Mouse (Mus musculus): ENCODE measurements around the gene Veph1.
"Not testable (repeated sequence)": the region's sequence is repeated elsewhere in the genome, so short reads cannot be mapped to it uniquely, and the experiment has no call there.

Gene Veph1

DNA sequence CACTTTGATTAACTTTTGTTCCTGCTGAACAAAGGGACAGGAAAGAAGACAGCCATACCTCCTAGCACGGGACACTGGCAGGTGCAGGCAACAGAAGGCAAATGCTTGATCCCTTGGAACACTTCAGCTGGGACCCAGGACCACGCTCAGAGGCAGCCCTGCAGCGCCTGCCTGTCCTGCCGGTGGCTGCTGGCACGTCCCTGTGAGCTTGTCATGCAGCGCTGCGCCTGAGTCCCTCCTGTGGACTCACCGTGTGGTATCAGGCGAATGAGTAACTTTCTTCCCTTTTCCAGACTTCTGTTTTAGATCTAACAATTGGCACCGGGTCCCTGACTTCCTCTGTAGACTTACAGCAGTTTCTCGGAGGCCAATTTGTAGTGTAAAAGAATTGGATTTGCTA lies at the start of gene Veph1:
Gene Veph1, minus strand, starts transcription at position 293 of the 400 bp plus-strand sequence.
- CTCF ChIA-PET: no interaction called here

DNA sequence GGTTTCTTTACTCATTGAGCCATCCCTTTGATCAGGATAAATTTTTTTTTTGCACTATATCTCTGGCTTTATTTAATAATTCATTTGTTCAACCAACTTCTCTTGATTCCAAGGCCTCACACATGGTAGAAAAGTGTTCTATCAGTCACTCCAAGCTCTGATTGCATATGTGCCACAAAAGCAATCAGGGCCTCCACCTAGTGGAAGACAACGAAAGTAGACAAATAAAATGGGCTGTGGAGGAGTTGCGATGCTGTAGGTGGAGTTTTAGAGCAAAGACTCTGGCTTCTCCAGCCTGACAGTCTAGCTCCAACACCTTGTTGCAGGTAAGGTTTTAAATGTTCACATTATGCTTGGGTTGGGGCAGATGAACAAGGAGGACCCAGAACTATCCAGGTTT lies 44.1 kb upstream of the Veph1 start:
- CTCF ChIA-PET: no interaction called here

DNA sequence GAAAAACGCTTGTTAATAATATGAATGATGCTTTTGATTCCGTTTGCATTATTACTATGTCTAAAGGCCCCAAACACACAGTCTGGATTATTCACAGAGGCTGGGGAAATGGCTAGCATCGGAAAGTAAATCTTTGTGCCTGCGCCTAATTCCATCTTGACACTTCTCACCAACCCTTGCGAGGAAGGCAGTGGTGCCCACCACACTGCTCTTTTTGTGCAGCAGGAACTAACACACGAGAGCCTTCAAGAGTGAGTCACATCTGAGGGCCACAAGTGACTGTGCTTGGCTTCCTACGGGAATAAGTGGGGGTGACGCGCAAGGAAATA lies 35.7 kb upstream of the Veph1 start:
- CTCF ChIA-PET: no interaction called here

DNA sequence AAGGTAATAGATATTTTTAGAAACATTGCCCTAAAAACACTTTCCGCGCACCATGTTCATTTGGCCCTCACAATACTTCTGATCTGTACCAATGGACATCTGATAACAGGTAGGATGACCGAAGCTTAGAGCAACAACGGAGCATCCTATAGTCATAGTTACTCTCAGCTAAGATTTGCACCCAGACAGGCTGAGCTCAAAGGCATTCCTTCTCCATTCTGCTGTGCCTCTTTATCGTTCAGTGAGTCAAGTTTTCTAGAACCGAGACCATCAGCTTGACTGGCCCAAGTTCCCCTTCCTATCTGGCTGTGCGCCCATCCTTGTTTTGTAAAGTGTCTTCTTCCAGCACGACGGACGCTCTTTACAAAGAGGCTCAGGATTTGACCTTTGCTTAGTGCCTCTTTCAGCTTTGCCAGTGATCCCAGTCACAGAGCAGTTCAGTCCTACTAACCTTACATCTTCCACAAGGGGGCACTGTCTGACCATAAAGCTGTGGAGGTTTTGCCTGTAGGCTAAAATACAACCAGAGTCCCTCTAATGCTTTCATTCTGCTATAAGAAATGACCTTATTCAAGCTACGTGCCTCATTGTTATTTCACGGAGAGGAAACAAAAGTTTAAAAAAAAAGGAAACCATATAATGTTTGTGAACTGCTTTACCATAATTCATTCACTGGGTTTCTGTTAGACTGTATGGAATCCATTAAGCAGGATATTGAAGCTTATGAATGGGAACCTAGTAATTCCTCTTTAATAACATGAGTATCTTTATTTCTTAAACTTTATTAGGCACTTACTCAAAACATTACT lies 35.2 kb upstream of the Veph1 start:
- CTCF ChIA-PET: no interaction called here

DNA sequence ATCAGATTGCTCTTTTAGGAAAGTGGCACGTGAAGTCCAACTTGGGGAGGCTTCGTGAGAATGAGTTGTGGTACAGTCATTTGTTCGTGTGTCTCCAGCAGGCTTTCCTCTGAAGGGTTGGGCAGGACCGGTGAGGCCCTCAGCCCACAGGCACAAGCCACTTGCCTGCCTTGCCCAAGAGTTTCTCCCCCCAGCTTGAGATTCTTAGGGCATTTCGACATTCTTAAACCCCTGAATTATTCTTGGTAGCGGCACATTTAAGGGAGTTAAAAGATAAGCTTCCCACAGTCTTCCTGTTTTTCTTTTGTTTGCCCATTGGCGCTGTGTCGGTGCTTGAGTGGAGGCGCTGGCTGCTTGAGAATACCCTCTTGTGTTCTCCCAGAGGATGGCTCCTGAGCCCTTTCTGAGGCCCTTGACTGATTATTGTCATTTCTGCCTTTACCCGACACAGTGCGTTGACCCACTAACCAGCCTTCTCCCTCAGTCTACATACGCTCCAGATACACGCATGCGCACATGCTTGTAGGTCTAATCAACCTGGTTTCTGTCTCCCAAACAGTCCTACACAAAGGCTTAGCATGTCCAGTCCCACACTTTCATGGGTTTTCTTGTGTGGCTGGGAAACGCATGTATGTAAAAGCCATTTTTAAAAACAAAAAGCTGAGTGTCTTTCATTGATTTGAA lies 34.4 kb upstream of the Veph1 start:
- CTCF ChIA-PET: no interaction called here

DNA sequence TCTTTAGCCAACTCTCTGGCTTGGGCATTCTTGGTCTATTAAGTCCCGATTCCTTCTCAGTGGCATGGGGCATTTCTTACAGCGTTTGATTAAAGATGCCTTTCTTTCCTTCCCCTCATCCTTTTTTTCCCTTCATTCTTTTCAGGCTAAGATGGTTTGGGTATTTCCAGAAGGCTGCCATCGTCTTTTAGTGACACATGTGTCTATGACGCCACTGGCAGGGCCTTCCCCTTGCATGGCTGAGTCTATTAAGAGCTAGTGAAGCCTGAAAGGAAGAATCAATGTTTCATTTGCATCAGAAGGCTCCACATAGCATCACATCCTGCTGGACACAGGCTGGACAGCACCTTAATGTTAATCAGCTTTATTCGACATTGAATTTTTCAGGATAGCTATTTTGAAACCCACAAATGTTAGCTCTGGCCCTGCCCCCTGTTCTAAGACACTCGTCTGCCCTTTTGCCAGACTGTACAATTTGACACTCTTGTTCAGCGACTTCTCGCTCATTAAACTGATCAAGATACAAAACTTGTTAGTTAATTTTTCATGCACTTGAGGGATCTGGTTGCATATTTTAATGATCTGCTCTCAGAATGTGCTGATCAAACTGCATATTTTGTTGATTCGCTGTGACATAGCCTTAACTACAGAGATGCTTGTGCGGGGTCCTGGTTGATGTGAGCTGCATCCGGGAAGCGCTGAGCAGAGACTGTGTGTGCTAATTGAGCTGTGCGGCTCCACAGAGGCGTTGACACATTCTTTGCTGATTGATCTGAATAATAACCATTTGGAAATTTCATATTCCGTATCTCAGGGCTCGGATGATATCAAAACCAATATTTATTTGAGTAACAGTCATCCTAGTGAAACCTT lies 29.6 kb upstream of the Veph1 start:
- CTCF ChIA-PET: no interaction called here

DNA sequence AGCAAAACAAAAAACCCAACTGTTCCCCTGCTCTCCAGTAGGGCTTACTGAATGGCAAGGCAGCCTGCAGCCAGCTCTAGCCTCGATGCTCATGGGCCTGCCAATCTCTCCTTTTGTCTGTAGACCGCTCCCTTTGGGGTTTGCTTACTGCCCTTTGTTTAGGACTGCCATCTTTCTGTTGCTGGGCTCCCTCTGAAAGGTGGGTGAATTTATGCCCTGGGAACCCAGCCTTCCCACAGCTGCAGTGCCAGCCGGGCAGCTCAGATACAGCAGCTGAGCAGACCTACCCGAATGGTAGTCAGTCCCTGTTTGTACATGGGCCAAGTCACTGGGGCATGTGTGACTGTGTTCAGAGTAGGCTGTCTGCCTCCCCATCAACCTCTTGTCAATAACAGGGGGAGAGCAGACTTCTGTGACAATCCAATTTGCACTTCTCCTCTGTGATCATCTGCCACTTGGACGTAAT lies 28.9 kb upstream of the Veph1 start:
- CTCF ChIA-PET: no interaction called here

DNA sequence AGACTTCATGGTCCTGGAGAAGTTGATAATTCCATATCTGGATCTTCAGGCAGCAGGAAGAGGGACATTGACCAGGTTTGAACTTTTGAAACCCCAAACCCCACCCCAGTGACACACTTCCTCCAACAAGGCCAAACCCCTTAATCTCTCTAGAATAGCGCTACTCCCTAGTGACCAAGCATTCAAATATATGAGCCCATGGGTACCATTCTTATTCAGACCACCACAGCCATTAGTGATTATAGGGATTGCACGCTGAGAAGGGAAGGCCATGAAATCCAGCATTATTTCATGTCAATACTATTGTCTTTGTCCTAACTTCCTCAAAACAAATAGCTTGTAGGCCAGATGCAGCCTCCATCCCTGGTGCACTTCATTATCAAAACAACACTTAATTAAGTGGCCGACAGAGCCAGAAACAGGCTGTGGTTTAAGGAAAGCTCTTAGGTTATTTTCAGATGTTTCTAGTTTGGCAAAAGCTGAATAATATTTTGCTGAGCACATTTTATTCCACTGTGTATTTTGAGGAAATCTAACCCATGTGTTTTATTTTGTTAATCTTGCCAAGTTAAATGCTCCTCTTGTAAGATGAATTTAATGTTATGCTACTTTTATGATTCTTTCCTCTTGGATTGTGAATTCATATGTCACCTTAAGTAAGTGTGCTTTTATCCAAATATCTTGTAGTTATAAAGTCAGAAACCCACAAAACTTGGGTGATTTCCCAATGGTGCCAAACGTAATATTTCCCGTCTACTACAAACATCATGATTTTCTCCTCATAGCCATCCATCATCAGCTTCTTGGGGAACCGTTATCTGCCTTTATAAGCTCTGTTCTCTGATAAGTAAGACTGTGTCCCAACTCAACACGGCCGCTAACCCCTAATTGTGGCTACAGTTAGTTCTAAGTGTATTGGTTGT lies 18.4 kb upstream of the Veph1 start:
- CTCF ChIA-PET: no interaction called here

DNA sequence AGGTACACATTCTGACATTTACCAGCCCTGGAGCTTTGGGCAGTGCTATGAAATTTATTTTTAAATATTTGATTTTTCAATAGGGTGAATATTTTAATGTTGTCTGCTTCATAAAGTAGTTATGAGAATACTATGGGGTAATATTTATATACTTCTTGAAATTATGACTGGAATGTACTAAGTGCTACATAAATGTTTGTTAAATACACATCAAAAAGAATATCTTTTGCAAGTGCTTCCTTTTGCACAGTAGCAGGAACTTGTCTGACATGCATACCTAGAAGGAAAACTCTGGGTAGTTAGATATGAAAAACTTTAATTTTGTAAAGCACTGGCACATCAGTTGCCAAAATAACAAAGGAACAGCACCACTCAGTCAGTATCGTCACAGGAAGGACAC lies 13.9 kb upstream of the Veph1 start:
- CTCF ChIA-PET: no interaction called here

DNA sequence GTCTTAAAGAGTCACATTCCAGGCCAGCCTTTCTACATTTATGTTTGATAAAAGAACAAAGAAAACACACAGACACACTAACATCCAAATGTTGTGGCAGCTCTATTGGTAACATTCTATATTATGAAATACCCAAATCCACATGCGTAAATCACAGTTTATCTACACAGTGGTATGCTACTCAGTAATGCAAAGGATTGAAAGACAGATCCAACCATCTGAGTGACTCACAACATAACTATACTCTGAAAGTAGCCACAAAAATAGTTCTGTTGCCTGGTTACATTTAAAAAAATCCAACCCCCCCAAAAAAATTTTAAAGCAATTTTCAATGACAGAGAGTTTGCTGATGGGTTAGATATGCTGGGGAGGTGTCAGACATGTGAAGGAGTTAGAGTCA lies 12.9 kb upstream of the Veph1 start:
- CTCF ChIA-PET: no interaction called here

DNA sequence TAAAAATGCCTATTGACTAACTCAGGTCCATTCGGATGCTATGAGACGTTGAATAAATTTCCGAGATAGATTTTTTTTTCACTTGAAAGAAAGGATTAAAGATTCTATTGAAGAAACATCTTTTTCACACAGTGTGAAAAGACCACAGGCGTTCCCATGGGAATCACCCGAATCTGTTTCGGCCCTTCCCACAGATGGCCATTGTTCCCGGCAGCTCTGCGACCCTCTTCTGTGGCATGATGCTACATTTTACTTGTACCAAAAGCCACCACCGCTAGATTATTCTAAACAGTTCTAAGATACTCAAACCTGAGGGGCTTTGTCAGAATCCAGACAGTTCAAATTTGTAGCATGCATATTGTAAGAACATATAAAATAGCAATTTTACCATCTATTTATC lies 1.4 kb downstream of the Veph1 start:
- CTCF ChIA-PET: no interaction called here

DNA sequence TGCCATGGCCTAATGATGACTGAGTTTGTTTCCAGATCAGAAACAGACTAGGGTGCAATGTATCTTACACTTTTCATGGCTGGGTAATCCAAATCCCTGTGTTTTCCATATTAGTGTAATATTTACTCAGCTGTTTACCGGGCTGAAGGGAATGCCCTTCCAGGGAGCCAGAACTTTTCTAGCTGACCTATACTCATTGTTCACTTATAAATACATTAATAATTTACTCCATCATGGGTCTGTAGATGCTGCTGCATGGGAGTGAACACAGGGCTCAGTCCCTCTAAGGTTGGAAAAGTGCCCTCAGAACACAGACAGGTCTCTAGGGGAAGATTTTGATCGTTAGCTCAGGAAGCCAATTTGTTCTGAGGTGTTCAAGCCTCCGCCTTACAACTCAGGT lies 1.9 kb downstream of the Veph1 start:
- CTCF ChIA-PET: no interaction called here

DNA sequence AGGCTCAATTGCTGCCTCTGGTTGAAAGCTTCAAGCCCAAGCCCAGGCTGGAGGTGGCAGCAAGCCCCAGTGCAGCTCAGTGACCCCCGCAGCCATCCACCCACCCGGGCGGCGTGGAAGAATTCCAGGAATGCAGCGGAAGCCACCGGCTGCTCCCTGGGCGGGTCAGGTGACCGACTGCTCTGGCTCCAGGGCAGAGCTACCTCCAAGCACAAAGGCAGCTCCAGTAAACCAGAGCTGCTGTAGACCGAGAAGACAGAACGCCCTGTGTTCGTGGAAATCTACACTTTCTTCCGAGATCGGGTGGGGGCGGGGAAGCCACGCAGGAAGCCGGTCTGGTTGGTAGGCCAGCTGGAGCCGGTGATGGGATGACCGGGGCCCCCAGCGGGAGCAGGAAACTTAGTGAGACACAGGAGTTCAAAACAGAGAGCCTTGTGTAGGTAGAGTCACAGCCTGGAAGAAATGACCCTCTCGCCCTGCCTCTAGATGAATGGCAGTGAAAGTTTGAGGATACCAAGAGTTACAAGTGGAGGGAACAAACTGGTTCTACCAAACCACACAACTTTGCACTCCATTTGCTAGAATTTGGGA lies 4.2 kb downstream of the Veph1 start:
- CTCF ChIA-PET: no interaction called here

DNA sequence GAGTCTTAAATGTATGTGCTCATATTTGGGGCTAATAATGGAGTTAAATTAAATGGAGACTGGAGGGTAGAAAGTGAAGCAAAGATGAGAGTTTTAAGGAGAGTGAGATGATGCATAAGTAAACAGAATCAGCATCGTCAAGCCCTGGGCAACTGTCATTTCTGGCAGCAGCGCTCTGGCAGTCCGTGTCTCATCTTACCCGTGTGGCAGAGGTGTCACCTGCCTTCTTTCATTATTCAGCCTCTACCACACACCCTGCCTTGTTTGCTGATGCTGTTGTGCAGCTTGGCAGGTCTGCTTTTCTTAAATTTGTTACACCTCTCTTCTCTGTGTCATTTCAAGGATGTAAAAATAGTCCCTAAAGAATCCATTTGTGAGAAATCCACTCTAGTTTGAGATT lies 33.4 kb downstream of the Veph1 start:
- CTCF ChIA-PET: no interaction called here

DNA sequence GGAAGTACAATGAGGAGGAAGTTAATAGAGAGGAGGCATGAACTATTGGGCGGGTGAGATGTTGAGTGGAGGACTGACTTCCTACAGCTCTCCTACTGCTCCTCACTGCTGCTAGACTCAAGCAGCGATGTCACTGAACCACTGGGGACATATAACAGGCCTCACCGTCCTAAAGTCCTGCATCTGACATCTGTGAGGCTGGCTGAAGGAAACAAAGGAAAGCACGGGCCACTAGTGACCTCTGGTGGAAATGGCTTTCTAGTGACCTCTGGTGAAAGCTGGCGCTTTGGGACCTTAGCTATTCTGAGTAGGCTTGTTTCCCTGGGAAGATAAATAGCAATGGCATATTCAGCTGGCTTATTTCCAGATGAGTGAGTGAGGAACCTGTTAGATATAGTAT lies 34.3 kb downstream of the Veph1 start:
- CTCF ChIA-PET: no interaction called here

DNA sequence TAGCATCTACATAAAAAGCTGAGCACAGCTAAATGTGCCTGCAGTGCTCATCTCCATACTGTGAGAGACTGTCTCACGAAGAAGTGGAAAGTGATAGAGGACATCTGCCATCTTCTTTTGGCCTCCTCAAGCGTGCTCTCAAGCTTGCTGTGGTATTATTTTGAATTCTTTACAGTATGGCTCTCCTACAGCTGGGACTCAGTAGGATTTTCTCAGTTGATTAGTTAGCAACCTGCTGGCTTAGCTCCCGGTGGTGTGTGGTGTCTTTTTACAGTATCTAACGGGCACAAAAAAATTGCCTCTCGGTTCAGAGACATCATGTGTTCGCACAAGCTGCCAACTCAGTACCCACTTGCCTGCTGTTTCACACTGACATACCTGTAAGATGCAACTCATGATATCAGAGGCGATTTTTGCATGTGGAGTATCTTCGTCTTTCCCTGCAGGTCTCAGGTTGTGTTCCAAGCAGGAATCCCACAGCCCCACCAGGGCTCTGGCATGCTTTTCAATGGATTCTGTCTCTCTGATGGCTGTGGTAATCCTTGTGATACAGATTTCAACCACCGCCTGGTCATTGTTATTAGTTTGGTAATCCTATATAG lies 42.0 kb downstream of the Veph1 start:
- CTCF ChIA-PET: no interaction called here

DNA sequence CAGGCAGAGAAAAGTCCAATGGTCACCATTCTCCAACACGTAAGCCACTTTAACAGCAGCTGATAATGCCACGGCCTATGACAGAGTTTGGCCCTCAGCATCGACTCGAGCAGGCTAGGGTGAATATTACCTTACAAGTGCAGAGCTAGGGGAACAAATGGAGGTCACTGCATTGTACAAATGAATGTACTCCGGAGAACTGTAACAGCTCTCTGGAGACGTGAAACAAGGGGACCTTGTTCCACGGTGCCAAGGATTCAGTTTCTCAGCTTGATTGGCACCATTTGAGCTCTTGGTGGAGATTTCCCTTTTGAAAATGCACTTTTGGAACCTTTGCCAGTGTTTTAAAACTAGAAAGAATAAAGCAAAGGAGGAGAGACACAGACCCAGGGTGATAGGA lies 44.8 kb downstream of the Veph1 start:
- CTCF ChIA-PET: no interaction called here

DNA sequence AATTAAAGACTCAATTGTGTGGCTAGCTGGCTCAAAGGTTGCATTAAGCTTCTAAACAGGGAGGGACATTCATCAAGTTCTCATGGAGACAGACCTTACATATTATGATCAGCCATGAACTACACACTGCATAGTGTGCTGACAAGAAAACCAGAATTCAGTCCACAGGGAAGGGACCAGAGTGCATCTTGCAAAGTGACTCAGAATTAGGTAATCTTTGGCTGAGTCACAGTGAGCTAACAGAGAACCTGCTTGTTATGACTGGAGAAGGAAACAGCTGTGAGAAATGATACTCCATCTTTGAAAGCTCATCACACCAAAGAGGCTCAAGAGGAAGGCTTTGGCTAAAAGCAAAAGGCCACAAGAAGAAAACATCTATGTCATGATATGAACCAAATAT lies 56.2 kb downstream of the Veph1 start:
- CTCF ChIA-PET: no interaction called here

DNA sequence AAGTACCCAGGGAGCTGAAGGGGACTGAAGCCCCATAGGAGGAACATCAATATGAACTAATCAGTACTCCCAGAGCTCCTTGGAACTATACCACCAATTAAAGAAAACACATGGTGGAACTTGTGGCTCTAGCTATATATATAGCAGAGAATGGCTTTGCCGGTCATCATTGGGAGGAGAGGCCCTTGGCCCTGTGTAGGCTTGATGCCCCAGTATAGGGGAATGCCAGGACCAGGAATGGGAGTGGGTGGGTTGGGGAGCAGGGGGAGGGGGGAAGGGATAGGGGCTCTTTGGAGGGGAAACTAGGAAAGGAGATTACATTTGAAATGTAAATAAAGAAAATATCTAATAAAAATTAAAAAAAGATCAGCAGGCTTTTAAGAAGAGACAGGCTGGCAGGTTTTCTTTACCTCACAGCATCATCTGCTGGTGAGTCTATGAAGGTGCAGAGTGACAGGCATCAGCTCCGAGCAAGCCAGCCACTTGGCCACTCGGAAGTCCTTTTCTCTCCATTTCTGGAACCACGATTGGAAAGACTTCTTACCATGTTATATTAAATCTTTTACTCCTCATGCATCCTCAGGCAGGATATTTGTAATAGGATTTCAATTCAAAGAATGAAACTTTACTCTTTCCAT lies 60.3 kb downstream of the Veph1 start:
- CTCF ChIA-PET: not testable (repeated sequence)

DNA sequence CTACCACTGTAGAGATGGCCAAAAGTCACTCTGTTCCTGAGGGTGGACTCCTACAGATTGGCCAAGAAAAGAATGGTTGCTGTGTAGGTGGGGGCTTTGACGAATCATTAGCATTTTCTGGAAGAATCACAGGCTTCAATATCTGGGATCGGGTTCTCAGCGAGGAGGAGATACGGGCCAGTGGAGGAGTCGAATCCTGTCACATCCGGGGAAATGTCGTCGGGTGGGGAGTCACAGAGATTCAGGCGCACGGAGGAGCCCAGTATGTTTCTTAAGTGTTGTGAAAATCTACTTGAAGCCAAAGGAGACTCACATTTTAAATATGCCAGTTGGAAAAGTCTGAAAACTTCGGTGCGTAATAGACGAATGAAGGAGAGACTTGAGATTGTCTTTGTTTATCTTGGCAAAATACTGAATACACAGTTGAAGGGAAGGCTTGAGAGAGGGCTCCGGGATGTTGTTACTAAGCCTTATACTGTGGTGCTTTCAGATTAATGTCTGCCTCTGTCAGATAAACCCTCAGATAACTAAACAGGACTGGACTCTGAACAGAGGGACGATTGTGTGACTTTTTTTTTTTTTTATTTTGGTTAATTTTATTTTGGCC lies 71.6 kb downstream of the Veph1 start:
- CTCF ChIA-PET: no interaction called here
